ENCODE assay signal across 16 mouse cellular contexts in genomic region chr2:32349625-32350255, GRCm38 (mm10). TPM values are rescaled to one million over a fixed set of nuclear protein-coding genes. Genes with fewer than 3 reads are reported as not detected.
A peak's percentile ranks its signal among the peaks of the same experiment; 100 is the strongest.
DNase-seq lines count a peak whose midpoint lies in the region; ATAC-seq and TF ChIP-seq lines count a peak whose summit lies in the region.
"Had no signal": no experiment of that assay in that cellular context is flagged by ENCODE, and none has a peak within 500 bp of the region (broad histone marks: within the 10 kb centered on the region; RNA-seq: fewer than 3 reads in every experiment).

No protein-coding gene starts in this region.

- no peak for TF ChIP-seq CTCF in layer of hippocampus, adult 2 months (conservative IDR thresholded peaks at IDR 0.05)
- TF ChIP-seq CTCF in E14TG2a.4 (conservative IDR thresholded peaks at IDR 0.05; ENCODE audit: low read length) = no peak

- peak overlapping the region; percentile 91; the same call in 1 of the 2 replicates for H3K9ac ChIP-seq in embryonic facial prominence, embryonic 13.5 days
- H3K9ac ChIP-seq: heart, embryonic 15.5 days; liver, embryonic 15.5 days; midbrain, embryonic 12.5 days; stomach, embryonic 15.5 days had no signal

- peaks cover 48% of the 10 kb centered on the region for H3K27me3 ChIP-seq in E14TG2a.4 (ENCODE audit: insufficient read depth, low read length)
- H3K27me3 ChIP-seq in embryonic facial prominence, embryonic 13.5 days = no peaks in the 10 kb centered on the region

- ATAC-seq in embryonic facial prominence, embryonic 13.5 days (ENCODE audit: insufficient number of reproducible peaks, insufficient read depth, low FRiP score, low TSS enrichment, low read depth) = no peak
- ATAC-seq: forebrain, embryonic 16.5 days; inflammation-experienced regulatory T-cells, adult 6 months had no signal

- WGBS in embryonic facial prominence, embryonic 13.5 days = 48% methylated on average over 8 of the region's 8 CpGs

- H3K36me3 ChIP-seq in E14TG2a.4 (ENCODE audit: insufficient read depth, low read length) = no peaks in the 10 kb centered on the region
- H3K36me3 ChIP-seq in embryonic facial prominence, embryonic 13.5 days = peaks cover 30% of the 10 kb centered on the region
- H3K36me3 ChIP-seq: heart, embryonic 15.5 days; liver, embryonic 15.5 days; midbrain, embryonic 12.5 days; stomach, embryonic 15.5 days had no signal

- H3K27ac ChIP-seq in layer of hippocampus, adult 2 months = peak overlapping the region; percentile 99
- no peak overlapping the region for H3K27ac ChIP-seq in embryonic facial prominence, embryonic 13.5 days
- H3K27ac ChIP-seq: heart, embryonic 15.5 days; liver, embryonic 15.5 days; midbrain, embryonic 12.5 days; stomach, embryonic 15.5 days had no signal

- DNase-seq in layer of hippocampus, adult 2 months (ENCODE audit: low spot score in 2 of 2) = no peak
- no peak for DNase-seq in layer of hippocampus, postnatal 10 days (ENCODE audit: low spot score in 2 of 2)
- DNase-seq in brain, adult 2 months (ENCODE audit: low read depth, low spot score) = peak; percentile 85
- DNase-seq in thymus, postnatal 25 days = no peak
- no peak for DNase-seq in lung, postnatal 25 days (ENCODE audit: low spot score)
- DNase-seq: gastrocnemius, postnatal 36 days; kidney, postnatal 10 days; lung, postnatal 36 days had no signal

- H3K4me1 ChIP-seq in E14TG2a.4 (replicated peaks; ENCODE audit: low read depth, low read length) = peaks cover 65% of the 10 kb centered on the region
- H3K4me1 ChIP-seq in embryonic facial prominence, embryonic 13.5 days = peaks cover 44% of the 10 kb centered on the region

- peak overlapping the region; percentile 78 for H3K4me2 ChIP-seq in embryonic facial prominence, embryonic 13.5 days
- H3K4me2 ChIP-seq: heart, embryonic 15.5 days; liver, embryonic 15.5 days; stomach, embryonic 15.5 days had no signal

- H3K9me3 ChIP-seq in E14TG2a.4 (ENCODE audit: low read length) = no peaks in the 10 kb centered on the region
- no peaks in the 10 kb centered on the region for H3K9me3 ChIP-seq in embryonic facial prominence, embryonic 13.5 days
- H3K9me3 ChIP-seq: heart, embryonic 15.5 days; liver, embryonic 15.5 days; midbrain, embryonic 12.5 days; stomach, embryonic 15.5 days had no signal

- H3K4me3 ChIP-seq in layer of hippocampus, adult 2 months = peak overlapping the region; percentile 98
- peak overlapping the region; percentile 23 for H3K4me3 ChIP-seq in E14TG2a.4 (replicated peaks; ENCODE audit: low read length)
- H3K4me3 ChIP-seq in embryonic facial prominence, embryonic 13.5 days = no peak overlapping the region
- H3K4me3 ChIP-seq: heart, embryonic 15.5 days; liver, embryonic 15.5 days; midbrain, embryonic 12.5 days; stomach, embryonic 15.5 days had no signal

RNA-seq across cellular contexts. Expression of gene Ciz1, which starts 2.4 kb away (rescaled TPM):
- 10 to 100 TPM; 75.3 to 92.7 TPM for total RNA-seq in layer of hippocampus, adult 2 months (2021)
- total RNA-seq in layer of hippocampus, postnatal 10 days (2021) = 10 to 100 TPM; 74.6 to 75.0 TPM
- polyA plus RNA-seq in embryonic facial prominence, embryonic 13.5 days (2015; fragmentation: Nextera tagmentation; extraction: Ambion mirVana) = 48.6 and 54.2 TPM in 2 replicates

RNA-seq across cellular contexts. Expression of gene Dnm1, which starts 3.4 kb away (rescaled TPM):
- total RNA-seq in layer of hippocampus, adult 2 months (2021) = 1,000 to 10,000 TPM; 1,274 to 1,381 TPM
- total RNA-seq in layer of hippocampus, postnatal 10 days (2021) = 100 to 1,000 TPM; 715 to 725 TPM
- polyA plus RNA-seq in embryonic facial prominence, embryonic 13.5 days (2015; fragmentation: Nextera tagmentation; extraction: Ambion mirVana) = 31.9 and 32.4 TPM in 2 replicates
- polyA plus RNA-seq: inflammation-experienced regulatory T-cells, adult 6 months had no signal

RNA-seq across cellular contexts. Expression of gene 1110008P14Rik, which starts 32.0 kb away (rescaled TPM):
- total RNA-seq in layer of hippocampus, adult 2 months (2021) = 100 to 1,000 TPM; 160 to 170 TPM
- 100 to 1,000 TPM; 163 to 168 TPM for total RNA-seq in layer of hippocampus, postnatal 10 days (2021)
- polyA plus RNA-seq in embryonic facial prominence, embryonic 13.5 days (2015; fragmentation: Nextera tagmentation; extraction: Ambion mirVana) = 44.1 and 47.8 TPM in 2 replicates

RNA-seq across cellular contexts. Expression of gene Lcn2, which starts 38.3 kb away (rescaled TPM):
- total RNA-seq in layer of hippocampus, adult 2 months (2021) = under 1 TPM in 1 of 2 experiments, not detected in 1; 0.69 TPM
- 1 to 10 TPM; 2.4 to 2.9 TPM for total RNA-seq in layer of hippocampus, postnatal 10 days (2021)
- polyA plus RNA-seq in embryonic facial prominence, embryonic 13.5 days (2015; fragmentation: Nextera tagmentation; extraction: Ambion mirVana) = 0.22 and 1.5 TPM in 2 replicates
- polyA plus RNA-seq: forebrain, embryonic 16.5 days had no signal

RNA-seq across cellular contexts. Expression of gene Ptges2, which starts 46.0 kb away (rescaled TPM):
- 10 to 100 TPM; 33.8 to 35.5 TPM for total RNA-seq in layer of hippocampus, adult 2 months (2021)
- 10 to 100 TPM; 42.0 to 42.5 TPM for total RNA-seq in layer of hippocampus, postnatal 10 days (2021)
- 30.0 and 30.4 TPM in 2 replicates for polyA plus RNA-seq in embryonic facial prominence, embryonic 13.5 days (2015; fragmentation: Nextera tagmentation; extraction: Ambion mirVana)
